Mouse (Mus musculus) adrenal gland, adult 18-20 months (tissue): ENCODE measurements around the gene Ino80e. TPM values are rescaled to one million over a fixed set of nuclear protein-coding genes. Genes with fewer than 3 reads are reported as not detected.

Experiments
- DNase-seq, 2 experiments: peaks; one replicate each; pipeline ENCODE4 v3.0.0; 2021 to 2022; ENCODE audit warnings: low spot score in 2 of 2
- total RNA-seq, 2 experiments: library from RNA; stranded (reverse); gene quantifications; 1 replicate in 1 of 2; 2 replicates in 1 of 2; pipeline ENCODE4 v1.2.3; 2021

The Ino80e gene
- total RNA-seq, 2 experiments from 2014 or later, result 38.4 to 42.5 TPM

GRCm38 (mm10) chr7:126816494-126816893 lies 45.7 kb downstream of the Ino80e start:
- no peak for DNase-seq

- DNase-seq, result no peak
Measured at GRCm38 (mm10) chr7:126815726-126816222, 46.4 kb downstream of the Ino80e start.

GRCm38 (mm10) chr7:126809723-126810369 lies 52.3 kb downstream of the Ino80e start:
- no peak for DNase-seq

- DNase-seq, result peak; percentile 73 to 76
Measured at GRCm38 (mm10) chr7:126808703-126809455, 53.3 kb downstream of the Ino80e start.

- DNase-seq, result no peak
Measured at GRCm38 (mm10) chr7:126807405-126807804, 54.8 kb downstream of the Ino80e start.

- no peak for DNase-seq
Measured at GRCm38 (mm10) chr7:126806956-126807355, 55.2 kb downstream of the Ino80e start.

- DNase-seq, result peak in 1 of 2 experiments; percentile 14
Measured at GRCm38 (mm10) chr7:126803751-126804150, 58.4 kb downstream of the Ino80e start.

- DNase-seq, result no peak
Measured at GRCm38 (mm10) chr7:126803181-126803580, 59.0 kb downstream of the Ino80e start.

GRCm38 (mm10) chr7:126802134-126802889 lies 59.9 kb downstream of the Ino80e start:
- no peak for DNase-seq

- DNase-seq, result no peak
Measured at GRCm38 (mm10) chr7:126801057-126801422, 61.1 kb downstream of the Ino80e start.

Other genes starting within 250 kb of the Ino80e start
- 10 to 100 TPM; 13.6 to 26.7 TPM for gene Nupr1, start 231.5 kb downstream of the Ino80e start, total RNA-seq
- gene Sgf29, start 213.1 kb downstream of the Ino80e start, total RNA-seq, result 10 to 100 TPM; 39.6 to 50.1 TPM
- 10 to 100 TPM; 48.0 to 52.5 TPM for gene Sult1a1, start 185.9 kb downstream of the Ino80e start, total RNA-seq
- 100 to 1,000 TPM in 1 of 2 experiments, 10 to 100 TPM in 1; 98.7 to 105 TPM for gene Bola2, start 167.0 kb downstream of the Ino80e start, total RNA-seq
- gene Slx1b, start 166.6 kb downstream of the Ino80e start, total RNA-seq, result 10 to 100 TPM in 1 of 2 experiments, 1 to 10 TPM in 1; 9.9 to 11.1 TPM
- 10 to 100 TPM; 19.0 to 21.7 TPM for gene Coro1a, start 154.6 kb downstream of the Ino80e start, total RNA-seq
- gene Mapk3, start 102.8 kb downstream of the Ino80e start, total RNA-seq, result 100 to 1,000 TPM; 123 to 131 TPM
- gene Gdpd3, start 96.0 kb downstream of the Ino80e start, total RNA-seq, result 1 to 10 TPM; 2.7 to 4.3 TPM
- gene Ypel3, start 85.4 kb downstream of the Ino80e start, total RNA-seq, result 10 to 100 TPM; 93.7 to 95.0 TPM
- gene Tbx6, start 80.9 kb downstream of the Ino80e start, total RNA-seq, result under 1 TPM; 0.53 to 0.64 TPM
- gene Ppp4c, start 69.9 kb downstream of the Ino80e start, total RNA-seq, result 10 to 100 TPM; 75.4 to 85.9 TPM
- gene Fam57b, start 64.7 kb downstream of the Ino80e start, total RNA-seq, result 10 to 100 TPM; 17.1 to 63.4 TPM
- not detected for gene 4930451I11Rik, start 30.7 kb downstream of the Ino80e start, total RNA-seq
- gene Doc2a, start 15.0 kb downstream of the Ino80e start, total RNA-seq, result under 1 TPM; 0.13 to 0.50 TPM
- gene Hirip3, start 405 bp downstream of the Ino80e start, total RNA-seq, result 10 to 100 TPM in 1 of 2 experiments, 1 to 10 TPM in 1; 9.8 to 11.8 TPM
- gene Taok2, start 22.3 kb upstream of the Ino80e start, total RNA-seq, result 10 to 100 TPM; 67.1 to 70.6 TPM
- gene Tmem219, start 60.5 kb upstream of the Ino80e start, total RNA-seq, result 10 to 100 TPM; 30.7 to 32.8 TPM
- 10 to 100 TPM; 18.7 to 21.8 TPM for gene Kctd13, start 66.5 kb upstream of the Ino80e start, total RNA-seq
- 1 to 10 TPM; 1.6 to 1.7 TPM for gene Asphd1, start 87.2 kb upstream of the Ino80e start, total RNA-seq
- 10 to 100 TPM; 46.6 to 84.4 TPM for gene Sez6l2, start 88.2 kb upstream of the Ino80e start, total RNA-seq
- gene Cdipt, start 113.5 kb upstream of the Ino80e start, total RNA-seq, result 10 to 100 TPM; 75.0 to 82.1 TPM
- gene Cdiptos, start 113.7 kb upstream of the Ino80e start, total RNA-seq, result under 1 TPM; 0.42 to 0.70 TPM
- gene Mvp, start 152.2 kb upstream of the Ino80e start, total RNA-seq, result 100 to 1,000 TPM in 1 of 2 experiments, 10 to 100 TPM in 1; 92.6 to 135 TPM
- gene Pagr1b, start 154.1 kb upstream of the Ino80e start, total RNA-seq, result 1 to 10 TPM; 1.3 to 3.0 TPM
- gene Pagr1a, start 155.0 kb upstream of the Ino80e start, total RNA-seq, result 10 to 100 TPM in 1 of 2 experiments, 1 to 10 TPM in 1; 5.5 to 16.5 TPM
- gene Gm42742, start 158.7 kb upstream of the Ino80e start, total RNA-seq, result 10 to 100 TPM; 12.9 to 27.0 TPM
- 1 to 10 TPM; 3.7 to 4.4 TPM for gene Prrt2, start 158.8 kb upstream of the Ino80e start, total RNA-seq
- gene Maz, start 164.7 kb upstream of the Ino80e start, total RNA-seq, result 100 to 1,000 TPM in 1 of 2 experiments, 10 to 100 TPM in 1; 86.0 to 132 TPM
- 1 to 10 TPM; 1.7 to 2.4 TPM for gene Kif22, start 180.1 kb upstream of the Ino80e start, total RNA-seq
- not detected for gene Zg16, start 225.0 kb upstream of the Ino80e start, total RNA-seq
- 1 to 10 TPM in 1 of 2 experiments, under 1 TPM in 1; 0.96 to 1.6 TPM for gene AI467606, start 229.0 kb upstream of the Ino80e start, total RNA-seq